Mouse (Mus musculus) small intestine, adult 2 months (tissue): ENCODE data around the gene Gtf2i.

Source experiments
- CTCF ChIP-seq: fragments of 200-500 bp; IDR thresholded peaks from 2 replicates; pipeline ENCODE4 v1.5.1; 2012; ENCODE audit warnings: low read depth, mild to moderate bottlenecking, control low read depth, inconsistent platforms, low read length, moderate library complexity, mixed read lengths; ENCODE audit not compliant: insufficient replicate concordance, insufficient read length; ENCODE audit errors: extremely low read depth
- POLR2A ChIP-seq: fragments of 200-500 bp; IDR thresholded peaks from 2 replicates; pipeline ENCODE4 v1.6.1; 2012; ENCODE audit warnings: low read depth, mild to moderate bottlenecking, control low read depth, inconsistent platforms, low read length, moderate library complexity

DNA sequence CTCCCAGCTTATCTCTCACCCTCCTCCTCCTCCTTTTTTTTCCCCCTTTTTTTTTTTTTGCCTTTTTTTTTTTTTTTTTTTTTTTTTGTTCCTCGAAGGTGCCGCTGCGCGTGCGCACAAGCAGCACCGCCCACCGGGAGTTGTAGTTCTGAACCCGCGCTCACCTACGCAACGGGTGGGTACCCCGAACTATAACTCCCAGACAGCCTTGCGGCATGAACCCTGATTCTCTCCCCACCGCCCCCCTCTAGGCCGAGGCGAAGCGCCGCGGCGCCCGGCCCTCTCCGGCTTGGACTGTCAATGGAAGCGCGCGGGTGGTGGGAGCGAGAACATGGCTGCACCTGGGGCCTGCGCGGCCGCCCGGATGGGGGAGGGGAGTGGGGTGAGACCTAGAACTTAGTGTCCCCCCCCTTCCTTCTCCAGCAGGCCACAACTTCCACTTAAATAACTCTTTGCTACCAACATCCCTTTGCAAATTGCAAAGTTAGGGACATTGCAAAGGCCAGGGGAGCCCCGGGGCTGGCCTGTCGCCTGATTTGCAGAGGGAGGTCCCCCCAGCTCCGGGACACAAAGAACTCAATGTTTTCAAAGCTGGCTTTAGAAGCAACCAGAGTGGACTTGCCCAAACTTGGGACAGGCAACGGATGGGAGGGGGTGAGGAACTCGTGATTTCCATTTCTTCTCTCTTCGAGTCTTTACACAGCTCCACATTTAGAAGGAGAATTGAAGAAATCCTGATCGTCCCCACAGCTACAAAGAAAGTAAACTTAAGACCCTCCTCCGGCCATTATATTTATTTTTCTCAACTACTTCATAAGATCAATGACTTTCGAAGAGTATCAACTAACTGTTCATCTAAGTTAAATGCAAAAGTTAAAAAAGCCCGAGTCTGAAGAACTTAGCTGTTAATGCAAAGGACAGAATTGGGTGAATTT is at the start of gene Gtf2i:
- TF ChIP-seq POLR2A = peak; percentile 80
- 0 out of 2 replicates have a peak, but pooled peaks have one; percentile 17 for TF ChIP-seq CTCF
